Mouse (Mus musculus) liver, embryonic 12.5 days (tissue): ENCODE results near the gene Hoxa2. TPM values are rescaled to one million over a fixed set of nuclear protein-coding genes. Genes with fewer than 3 reads are reported as not detected.

Experiments used
- ATAC-seq: fragments of 200-750 bp; cut with Nextera tagmentation; 2 replicates; pipeline ENCODE4 v1.8.0; 2017; ENCODE audit warnings: moderate number of reproducible peaks, mild to moderate bottlenecking, moderate library complexity
- H3K27ac ChIP-seq: fragments of 300-500 bp; sonication (generic); 2 replicates; pipeline ENCODE4 v1.5.1; 2016; ENCODE audit warnings: mild to moderate bottlenecking
- H3K27me3 ChIP-seq: fragments of 300-500 bp; sonication (generic); replicated peaks from 2 replicates; pipeline ENCODE4 v1.6.1; 2016; ENCODE audit warnings: mild to moderate bottlenecking, moderate library complexity
- H3K36me3 ChIP-seq: fragments of 300-500 bp; sonication (generic); 2 replicates; pipeline ENCODE4 v1.6.1; 2016; ENCODE audit warnings: mild to moderate bottlenecking, moderate library complexity
- H3K4me1 ChIP-seq: fragments of 300-500 bp; sonication (generic); 2 replicates; pipeline ENCODE4 v1.6.1; 2016
- H3K4me2 ChIP-seq: fragments of 300-500 bp; sonication (generic); 2 replicates; pipeline ENCODE4 v1.6.1; 2016; ENCODE audit warnings: mild to moderate bottlenecking, moderate library complexity
- H3K4me3 ChIP-seq: fragments of 300-500 bp; sonication (generic); 2 replicates; pipeline ENCODE4 v1.5.1; 2016; ENCODE audit warnings: mild to moderate bottlenecking, moderate library complexity
- H3K9ac ChIP-seq: fragments of 300-500 bp; sonication (generic); 2 replicates; pipeline ENCODE4 v1.6.1; 2016; ENCODE audit warnings: mild to moderate bottlenecking, moderate library complexity
- H3K9me3 ChIP-seq: fragments of 300-500 bp; sonication (generic); replicated peaks from 2 replicates; pipeline ENCODE4 v1.6.1; 2016; ENCODE audit warnings: mild to moderate bottlenecking, moderate library complexity
- WGBS: fragments of 180-500 bp; shearing (Covaris S2); methylation state at CpG from one replicate; pipeline ENCODE4 v1.1.7; 2016; ENCODE audit not compliant: insufficient replicate concordance; 5-methylcytosine and 5-hydroxymethylcytosine counted together
- polyA plus RNA-seq: library from polyadenylated mRNA; unstranded; fragments of >200 nt; fragmentation: Nextera tagmentation; extraction: Ambion mirVana; gene quantifications from 2 replicates; pipeline ENCODE4 v1.2.1, GENCODE M21; 2016

The Hoxa2 gene
- polyA plus RNA-seq, 1 experiment from 2014 or later: 1.4 TPM

GRCm38 (mm10) chr6:52167176-52167575 lies 2.5 kb upstream of the Hoxa2 start:
- WGBS: 23% methylated on average over 1 of the region's 1 CpGs
- Histone ChIP-seq H3K4me1 (peaks cover 4% of the 10 kb centered on the region; the same call in 1 of the 2 replicates), H3K27ac (no peak overlapping the region), H3K27me3 (peaks cover 98% of the 10 kb centered on the region), H3K36me3 (no peaks in the 10 kb centered on the region), H3K9me3 (no peaks in the 10 kb centered on the region), H3K4me2 (no peak overlapping the region), H3K9ac (no peak overlapping the region), H3K4me3 (no peak overlapping the region)
- ATAC-seq: no peak

DNA sequence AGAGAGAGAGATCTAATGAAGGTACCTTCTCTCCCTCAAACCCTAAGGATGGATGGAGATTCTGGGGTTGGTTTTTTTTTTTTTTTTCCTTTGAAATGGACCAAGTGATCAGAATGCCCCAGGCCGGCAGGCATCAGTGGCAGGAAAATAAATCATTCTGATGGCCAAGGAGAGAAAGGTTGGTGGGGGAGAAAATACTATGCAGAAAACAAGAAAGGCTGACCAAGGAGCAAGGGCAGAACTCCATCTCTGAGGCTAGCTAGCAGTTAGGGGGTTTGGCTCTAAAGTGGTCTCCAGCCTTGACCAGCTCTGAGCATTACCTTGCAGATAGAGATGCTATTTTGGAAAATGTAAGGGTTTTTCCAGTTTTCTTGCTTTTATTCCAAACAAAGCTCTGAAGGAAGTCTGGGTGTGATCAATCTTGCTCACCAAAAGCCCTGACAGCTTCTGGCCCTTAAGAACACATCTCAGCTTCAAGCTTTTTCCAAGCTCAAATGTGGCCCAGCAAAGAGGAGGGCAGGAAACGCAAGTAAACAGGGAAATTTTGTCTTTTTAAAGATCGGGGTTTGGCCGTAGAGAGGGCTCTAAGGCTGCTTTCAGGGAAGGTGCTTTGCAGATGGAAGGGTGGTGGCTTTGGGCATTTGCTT lies 1.9 kb upstream of the Hoxa2 start:
- no peak for ATAC-seq
- H3K4me1 ChIP-seq: no peaks in the 10 kb centered on the region; the same call in 1 of the 2 replicates
- H3K4me3 ChIP-seq: no peak overlapping the region
- peaks cover 98% of the 10 kb centered on the region for H3K27me3 ChIP-seq
- 8% methylated on average over 4 of the region's 4 CpGs for WGBS
- H3K9me3 ChIP-seq: no peaks in the 10 kb centered on the region
- no peak overlapping the region for H3K27ac ChIP-seq
- no peak overlapping the region for H3K4me2 ChIP-seq
- H3K36me3 ChIP-seq: no peaks in the 10 kb centered on the region
- H3K9ac ChIP-seq: no peak overlapping the region

DNA sequence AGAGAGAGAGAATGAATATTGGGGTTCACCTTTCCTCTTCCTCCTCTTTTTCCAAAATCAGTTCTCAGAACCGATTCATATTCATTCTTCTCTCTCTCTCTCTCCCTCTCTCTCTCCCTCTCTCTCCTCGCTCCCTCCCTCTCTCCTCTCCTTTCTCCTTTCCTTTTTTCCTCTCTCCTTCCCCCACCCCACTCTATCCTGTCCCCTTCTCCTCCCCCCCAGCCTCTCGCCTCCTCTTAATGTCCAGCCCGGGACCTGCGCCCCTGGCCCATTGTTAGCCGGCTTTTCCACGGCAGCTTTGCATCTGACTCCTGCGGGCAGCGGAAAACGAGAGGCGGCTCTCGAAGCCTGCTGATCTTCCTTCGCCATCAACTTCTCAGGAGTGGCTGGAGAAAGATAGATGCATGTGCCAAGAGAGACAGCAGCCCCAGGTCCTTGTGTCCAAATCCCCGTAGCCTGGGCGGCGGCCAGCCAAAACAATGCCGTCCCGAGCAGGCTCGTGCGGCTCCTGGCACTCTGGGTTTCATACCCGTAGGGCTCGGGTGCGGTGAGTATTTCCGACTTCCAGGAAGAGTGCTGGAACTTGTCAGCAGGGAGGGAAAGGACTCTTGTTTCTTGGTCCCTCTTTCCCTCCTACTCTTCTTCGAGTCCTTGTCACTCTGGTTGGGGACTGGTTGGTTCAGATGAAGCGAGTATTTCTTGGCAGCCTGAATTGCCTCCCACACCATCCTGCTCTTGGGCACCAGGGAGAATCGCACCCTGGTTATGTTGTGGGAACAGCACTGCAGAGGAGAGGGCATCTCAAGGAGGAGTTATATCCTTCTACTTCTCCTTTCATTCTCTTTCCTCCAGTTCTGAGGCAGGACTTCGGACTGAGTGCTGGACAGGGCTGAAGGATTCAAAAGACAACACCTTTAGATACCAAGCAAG lies 1.1 kb upstream of the Hoxa2 start:
- H3K4me3 ChIP-seq: peak overlapping the region; percentile 9; the same call in 1 of the 2 replicates
- no peaks in the 10 kb centered on the region; the same call in 1 of the 2 replicates for H3K4me1 ChIP-seq
- ATAC-seq: no peak
- H3K9ac ChIP-seq: peak overlapping the region; percentile 31; the same call in 1 of the 2 replicates
- peaks cover 98% of the 10 kb centered on the region for H3K27me3 ChIP-seq
- no peaks in the 10 kb centered on the region for H3K36me3 ChIP-seq
- H3K9me3 ChIP-seq: no peaks in the 10 kb centered on the region
- WGBS: 3% methylated on average over 27 of the region's 28 CpGs
- H3K4me2 ChIP-seq: peak overlapping the region; percentile 39
- H3K27ac ChIP-seq: 0 out of 2 replicates have a peak overlapping the region, but pooled peaks have one; percentile 36

DNA sequence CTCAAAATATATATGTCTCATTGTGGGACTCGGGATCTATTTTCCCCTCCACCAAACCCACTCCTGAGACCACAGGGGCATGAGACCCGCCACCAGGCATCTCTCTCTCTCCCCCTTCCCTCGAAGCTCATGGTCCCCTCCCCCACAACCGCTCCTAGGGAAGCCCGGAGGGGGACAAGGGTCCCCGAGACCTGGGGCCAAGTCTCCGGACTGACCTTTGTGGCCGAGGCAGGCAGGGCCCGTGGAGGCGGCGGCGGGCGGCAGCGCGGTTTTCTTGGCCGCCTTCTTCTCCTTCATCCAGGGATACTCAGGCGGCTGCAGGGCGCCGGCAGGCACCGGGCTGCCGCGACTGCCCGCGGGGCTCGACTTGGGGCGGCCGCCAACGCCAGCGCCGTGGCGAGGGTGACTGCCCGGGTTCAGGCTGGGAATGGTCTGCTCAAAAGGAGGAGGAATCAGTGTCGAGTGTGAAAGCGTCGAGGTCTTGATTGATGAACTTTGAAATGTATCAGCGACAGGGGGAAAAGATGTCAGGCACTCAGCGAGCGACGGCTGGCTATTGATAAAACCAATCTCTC lies 493 bp downstream of the Hoxa2 start:
- H3K4me1 ChIP-seq: 0 out of 2 replicates have a peak, but pooled peaks cover 3% of the 10 kb centered on the region
- peak overlapping the region; percentile 52 for H3K9ac ChIP-seq
- no peaks in the 10 kb centered on the region for H3K9me3 ChIP-seq
- H3K4me3 ChIP-seq: peak overlapping the region; percentile 37
- under 1% methylated on average over 39 of the region's 39 CpGs for WGBS
- H3K36me3 ChIP-seq: no peaks in the 10 kb centered on the region
- peak overlapping the region; percentile 39 for H3K4me2 ChIP-seq
- H3K27me3 ChIP-seq: peaks cover 98% of the 10 kb centered on the region
- peak overlapping the region; percentile 49 for H3K27ac ChIP-seq
- ATAC-seq: no peak

DNA sequence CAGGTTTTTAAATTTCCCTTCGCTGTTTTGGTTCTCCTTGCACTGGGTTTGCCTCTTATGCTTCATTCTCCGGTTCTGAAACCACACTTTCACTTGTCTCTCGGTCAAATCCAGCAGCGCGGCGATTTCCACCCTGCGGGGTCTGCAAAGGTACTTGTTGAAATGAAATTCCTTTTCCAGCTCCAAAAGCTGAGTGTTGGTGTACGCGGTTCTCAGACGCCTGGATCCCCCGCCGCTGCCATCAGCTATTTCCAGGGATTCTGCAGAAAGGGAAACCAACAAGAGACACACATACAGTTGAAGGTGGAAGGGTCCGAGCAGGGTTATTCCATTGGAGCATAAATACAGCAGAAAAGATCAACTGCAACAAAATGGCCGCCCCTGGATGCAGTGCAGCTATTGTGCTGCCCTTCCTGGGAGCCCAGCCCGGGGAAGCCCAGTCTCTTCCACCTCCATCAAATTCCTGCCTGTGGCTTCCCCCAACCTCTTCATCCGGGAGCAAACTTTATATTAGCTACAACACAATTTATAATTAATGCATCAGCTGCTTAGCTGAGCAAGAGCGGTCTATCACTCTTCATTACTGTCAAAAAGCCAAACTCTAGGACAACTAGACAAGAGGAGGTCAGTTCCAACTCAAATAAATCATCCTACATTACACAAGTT lies 1.1 kb downstream of the Hoxa2 start:
- H3K4me3 ChIP-seq: peak overlapping the region; percentile 19
- H3K9ac ChIP-seq: 0 out of 2 replicates have a peak overlapping the region, but pooled peaks have one; percentile 19
- peaks cover 6% of the 10 kb centered on the region for H3K4me1 ChIP-seq
- H3K27ac ChIP-seq: peak overlapping the region; percentile 49
- WGBS: 8% methylated on average over 17 of the region's 17 CpGs
- H3K36me3 ChIP-seq: no peaks in the 10 kb centered on the region
- ATAC-seq: no peak
- H3K9me3 ChIP-seq: no peaks in the 10 kb centered on the region
- H3K4me2 ChIP-seq: peak overlapping the region; percentile 39
- peaks cover 98% of the 10 kb centered on the region for H3K27me3 ChIP-seq

DNA sequence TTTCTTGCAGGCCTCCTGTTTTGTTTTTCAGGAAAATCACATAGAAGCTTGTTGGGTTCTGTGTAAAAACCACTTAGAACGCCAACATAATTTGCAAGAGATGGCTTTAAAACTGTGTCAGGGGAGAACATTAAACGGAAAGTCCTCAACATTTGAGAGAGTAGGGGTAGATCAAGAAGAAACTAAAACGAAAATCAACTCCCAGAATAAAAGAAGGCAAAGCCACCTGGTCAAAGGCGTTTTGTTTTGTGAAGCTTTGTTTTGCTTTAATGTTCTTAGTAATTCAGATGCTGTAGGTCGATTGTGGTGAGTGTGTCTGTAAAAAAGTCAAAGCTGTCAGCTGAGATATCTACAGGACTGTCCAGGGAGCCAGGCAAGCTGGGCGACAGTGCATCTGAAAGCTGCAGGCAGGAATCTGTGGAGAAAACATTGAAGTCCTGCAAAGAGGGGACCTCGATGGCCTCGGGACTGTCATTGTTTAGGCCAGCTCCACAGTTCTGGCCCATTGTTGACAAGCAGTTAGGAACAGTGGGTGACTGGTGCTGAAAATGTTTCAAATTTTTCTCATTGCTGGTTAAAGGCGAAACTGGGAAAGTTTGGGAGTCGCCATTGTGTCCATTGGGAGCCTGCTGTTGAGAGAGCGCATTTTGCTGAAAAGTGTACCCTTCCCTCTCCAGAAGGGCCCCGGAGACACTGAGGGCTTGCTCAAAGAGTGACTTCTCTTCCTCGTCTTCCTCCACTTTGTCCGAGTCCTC lies 1.8 kb downstream of the Hoxa2 start:
- 0 out of 2 replicates have a peak overlapping the region, but pooled peaks have one; percentile 19 for H3K9ac ChIP-seq
- H3K36me3 ChIP-seq: no peaks in the 10 kb centered on the region
- peak overlapping the region; percentile 19 for H3K4me3 ChIP-seq
- peaks cover 8% of the 10 kb centered on the region for H3K4me1 ChIP-seq
- peaks cover 98% of the 10 kb centered on the region for H3K27me3 ChIP-seq
- H3K27ac ChIP-seq: peak overlapping the region; percentile 49
- no peaks in the 10 kb centered on the region for H3K9me3 ChIP-seq
- ATAC-seq: no peak
- 10% methylated on average over 14 of the region's 14 CpGs for WGBS
- H3K4me2 ChIP-seq: peak overlapping the region; percentile 39

DNA sequence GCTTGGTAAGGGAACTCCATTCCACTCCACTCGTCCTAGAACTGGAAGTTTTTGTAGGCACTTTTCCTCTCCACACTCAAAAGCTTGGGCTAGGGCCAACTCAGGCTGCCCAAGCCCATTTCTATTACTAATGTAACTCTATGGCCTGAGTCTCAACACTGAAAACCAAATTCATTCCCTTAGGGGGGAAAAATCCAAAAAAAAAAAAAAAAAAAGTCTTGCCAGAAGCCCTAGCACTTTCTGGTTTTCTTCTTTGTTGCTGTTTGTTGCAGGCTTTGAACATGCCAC lies 2.6 kb downstream of the Hoxa2 start:
- Histone ChIP-seq H3K9ac (no peak overlapping the region), H3K4me3 (no peak overlapping the region), H3K36me3 (no peaks in the 10 kb centered on the region), H3K4me2 (no peak overlapping the region; the same call in 1 of the 2 replicates), H3K4me1 (peaks cover 8% of the 10 kb centered on the region), H3K9me3 (no peaks in the 10 kb centered on the region), H3K27me3 (peaks cover 98% of the 10 kb centered on the region), H3K27ac (no peak overlapping the region)
- WGBS: 24% methylated on average over 1 of the region's 1 CpGs
- no peak for ATAC-seq

- H3K27ac ChIP-seq: 0 out of 2 replicates have a peak overlapping the region, but pooled peaks have one; percentile 45
Observed at GRCm38 (mm10) chr6:52161336-52162092, 3.1 kb downstream of the Hoxa2 start.

GRCm38 (mm10) chr6:52160511-52161335 lies 3.9 kb downstream of the Hoxa2 start:
- H3K9ac ChIP-seq: peak overlapping the region; percentile 31; the same call in 1 of the 2 replicates
- no peaks in the 10 kb centered on the region for H3K9me3 ChIP-seq
- peak overlapping the region; percentile 61 for H3K4me3 ChIP-seq
- H3K4me2 ChIP-seq: peak overlapping the region; percentile 78
- no peaks in the 10 kb centered on the region for H3K36me3 ChIP-seq
- 14% methylated on average over 30 of the region's 30 CpGs for WGBS
- ATAC-seq: no peak
- H3K4me1 ChIP-seq: peaks cover 8% of the 10 kb centered on the region
- H3K27me3 ChIP-seq: peaks cover 98% of the 10 kb centered on the region
- H3K27ac ChIP-seq: peak overlapping the region; percentile 64

More at GRCm38 (mm10) chr6:52161336-52162092, 3.1 kb downstream of the Hoxa2 start:
- Histone ChIP-seq H3K4me1 (peaks cover 8% of the 10 kb centered on the region), H3K9me3 (no peaks in the 10 kb centered on the region), H3K27me3 (peaks cover 98% of the 10 kb centered on the region), H3K36me3 (no peaks in the 10 kb centered on the region), H3K9ac (no peak overlapping the region), H3K4me3 (no peak overlapping the region), H3K4me2 (peak overlapping the region; percentile 78)
- 24% methylated on average over 8 of the region's 8 CpGs for WGBS
- no peak for ATAC-seq

GRCm38 (mm10) chr6:52159979-52160378 lies 4.7 kb downstream of the Hoxa2 start:
- no peak for ATAC-seq
- H3K27ac ChIP-seq: peak overlapping the region; percentile 64

More at GRCm38 (mm10) chr6:52159979-52160378, 4.7 kb downstream of the Hoxa2 start:
- H3K4me1 ChIP-seq: peaks cover 8% of the 10 kb centered on the region
- H3K9ac ChIP-seq: no peak overlapping the region
- no peaks in the 10 kb centered on the region for H3K36me3 ChIP-seq
- H3K4me2 ChIP-seq: peak overlapping the region; percentile 78
- H3K27me3 ChIP-seq: peaks cover 98% of the 10 kb centered on the region
- H3K4me3 ChIP-seq: peak overlapping the region; percentile 61
- 11% methylated on average over 9 of the region's 9 CpGs for WGBS
- H3K9me3 ChIP-seq: no peaks in the 10 kb centered on the region
